Mouse (Mus musculus) ES-E14 (cell line): ENCODE results near the gene 4930415O20Rik. TPM values are rescaled to one million over a fixed set of nuclear protein-coding genes. Genes with fewer than 3 reads are reported as not detected.
"Not testable (repeated sequence)": the region's sequence is repeated elsewhere in the genome, so short reads cannot be mapped to it uniquely, and the experiment has no call there.

Experiments used
- DNase-seq: peaks from one replicate; pipeline ENCODE4 v3.0.0-alpha.2; 2013; ENCODE audit warnings: low read depth, low spot score
- H3K27ac ChIP-seq: 2 replicates; pipeline ENCODE4 v1.5.1; 2012; ENCODE audit warnings: low read depth, mild to moderate bottlenecking, low read length, moderate library complexity, mixed read lengths; ENCODE audit not compliant: poor library complexity, insufficient read depth, severe bottlenecking
- H3K36me3 ChIP-seq: 2 replicates; pipeline ENCODE4 v1.6.1; 2012; ENCODE audit warnings: mild to moderate bottlenecking, low read length, moderate library complexity, mixed read lengths; ENCODE audit not compliant: control insufficient read depth, poor library complexity, insufficient read depth, severe bottlenecking
- H3K4me1 ChIP-seq, 2 experiments: fragments of 150-350 bp in 1 of 2; sonication (generic) in 1 of 2; 2 replicates each; pipeline ENCODE4 v1.6.1; 2012; ENCODE audit warnings: low read length in 2 of 2, mild to moderate bottlenecking in 1 of 2, mixed read lengths in 1 of 2; ENCODE audit not compliant: control insufficient read depth in 2 of 2, insufficient read depth in 2 of 2, poor library complexity in 1 of 2
- H3K4me3 ChIP-seq, 2 experiments: fragments of 150-350 bp in 1 of 2; sonication (generic) in 1 of 2; 2 replicates each; pipeline ENCODE4 v1.5.1; 2012; ENCODE audit warnings: low read length in 2 of 2, low read depth in 1 of 2, mild to moderate bottlenecking in 1 of 2, mixed read lengths in 1 of 2; ENCODE audit not compliant: insufficient read depth in 1 of 2, poor library complexity in 1 of 2, severe bottlenecking in 1 of 2
- H3K9ac ChIP-seq: 2 replicates; pipeline ENCODE4 v1.6.1; 2012; ENCODE audit warnings: low read depth, mild to moderate bottlenecking, low read length, mixed read lengths; ENCODE audit not compliant: poor library complexity, insufficient read depth, severe bottlenecking
- H3K9me3 ChIP-seq: fragments of 150-350 bp; sonication (generic); 2 replicates; pipeline ENCODE4 v1.6.1; 2012; ENCODE audit warnings: low read depth, mild to moderate bottlenecking, low read length; ENCODE audit not compliant: control insufficient read depth, insufficient read depth
- CHD2 ChIP-seq: IDR thresholded peaks from 2 replicates; pipeline ENCODE4 v1.6.1; 2014; ENCODE audit warnings: mild to moderate bottlenecking, low read depth, low read length, inconsistent platforms
- HCFC1 ChIP-seq: IDR thresholded peaks from 2 replicates; pipeline ENCODE4 v1.6.1; 2012; ENCODE audit warnings: low read length, inconsistent platforms, borderline replicate concordance; ENCODE audit not compliant: insufficient read depth
- MAFK ChIP-seq: IDR thresholded peaks from 2 replicates; pipeline ENCODE4 v1.6.1; 2014; ENCODE audit warnings: mild to moderate bottlenecking, low read depth, low read length, inconsistent platforms; ENCODE audit not compliant: insufficient read depth
- ZC3H11A ChIP-seq: IDR thresholded peaks from 2 replicates; pipeline ENCODE4 v1.6.1; 2012; ENCODE audit warnings: low read depth, mild to moderate bottlenecking, inconsistent platforms, low read length, borderline replicate concordance
- ZNF384 ChIP-seq: IDR thresholded peaks from 2 replicates; pipeline ENCODE4 v1.6.1; 2012; ENCODE audit warnings: low read depth, low read length, inconsistent platforms
- in situ Hi-C, 2 experiments: fragments of 600-800 bp; cut with MboI; formaldehyde crosslinking; loops; one replicate each; pipeline ENCODE4 v1.15.1; 2025; ENCODE audit warnings: low sequenced_read_pairs in 2 of 2, inconsistent platforms in 1 of 2; ENCODE audit not compliant: unreplicated experiment in 2 of 2
- total RNA-seq: library from RNA; depleted of rRNA; stranded (reverse); fragments of 300-350 nt; gene quantifications from 2 replicates; pipeline ENCODE4 v1.2.3, GENCODE M21; 2012

The 4930415O20Rik gene
- total RNA-seq, 1 experiment, result not detected

DNA sequence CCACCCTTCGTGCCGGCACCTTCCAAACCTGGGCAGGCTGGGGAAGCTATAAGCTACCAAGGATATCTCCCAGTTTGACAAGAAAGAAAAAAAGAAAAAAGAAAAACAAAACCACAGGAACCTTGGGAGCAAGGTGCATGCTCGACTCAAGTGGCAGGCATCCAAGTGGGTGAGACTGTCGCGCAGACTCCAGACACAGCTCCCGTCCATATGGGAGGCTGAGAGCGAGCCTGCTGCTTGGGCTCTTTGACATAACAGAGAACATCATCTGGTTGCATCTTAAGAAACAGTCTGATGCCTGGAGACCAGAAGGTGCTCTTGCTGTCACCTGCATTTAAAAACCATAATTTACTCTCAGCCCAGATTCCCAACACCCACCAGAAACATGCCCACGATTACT is 11.6 kb downstream of the 4930415O20Rik start:
- no peak for DNase-seq
- no peak for TF ChIP-seq ZNF384
- TF ChIP-seq ZC3H11A, result no peak
- TF ChIP-seq CHD2, result no peak
- no peak for TF ChIP-seq HCFC1
- TF ChIP-seq MAFK, result no peak
- H3K4me3 ChIP-seq, result no peak overlapping the region
- in situ Hi-C loops, result no loop called here
- H3K36me3 ChIP-seq, result no peaks in the 10 kb centered on the region
- H3K4me1 ChIP-seq, result peaks cover 6 to 7% of the 10 kb centered on the region in 2 experiments; a peak in 3 of 4 replicates
- no peak overlapping the region for H3K27ac ChIP-seq
- no peaks in the 10 kb centered on the region for H3K9me3 ChIP-seq
- no peak overlapping the region for H3K9ac ChIP-seq

GRCm38 (mm10) chr15:98582996-98583395 is 12.2 kb downstream of the 4930415O20Rik start:
- TF ChIP-seq MAFK (no peak), CHD2 (no peak)
- H3K27ac ChIP-seq, result no peak overlapping the region
- in situ Hi-C loops, result no loop called here
- H3K36me3 ChIP-seq, result no peaks in the 10 kb centered on the region
- no peak overlapping the region for H3K4me3 ChIP-seq
- peaks cover 6 to 7% of the 10 kb centered on the region in 2 experiments; a peak in 3 of 4 replicates for H3K4me1 ChIP-seq
- no peak for DNase-seq
- no peak overlapping the region for H3K9ac ChIP-seq
- no peaks in the 10 kb centered on the region for H3K9me3 ChIP-seq

DNA sequence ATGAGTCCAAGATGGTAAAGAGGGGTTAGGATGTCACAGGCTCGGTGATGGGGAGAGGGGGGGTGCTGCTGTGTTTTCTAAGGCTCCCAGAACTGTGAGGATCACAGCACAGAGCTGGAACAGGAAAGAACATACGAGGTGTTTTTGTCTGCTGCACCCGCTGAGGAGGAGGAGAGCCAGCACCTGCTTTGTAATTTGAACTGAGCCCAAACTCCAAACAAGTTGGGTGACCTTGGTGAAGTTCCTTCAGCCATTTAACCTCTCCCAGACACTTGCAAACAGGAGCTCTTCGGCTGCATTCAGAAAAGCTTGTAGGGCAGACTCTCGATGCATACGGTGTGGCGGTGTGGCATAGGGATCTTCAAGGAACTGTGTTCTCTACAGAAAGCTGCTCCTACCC is 14.6 kb downstream of the 4930415O20Rik start:
- H3K4me3 ChIP-seq, result no peak overlapping the region

DNA sequence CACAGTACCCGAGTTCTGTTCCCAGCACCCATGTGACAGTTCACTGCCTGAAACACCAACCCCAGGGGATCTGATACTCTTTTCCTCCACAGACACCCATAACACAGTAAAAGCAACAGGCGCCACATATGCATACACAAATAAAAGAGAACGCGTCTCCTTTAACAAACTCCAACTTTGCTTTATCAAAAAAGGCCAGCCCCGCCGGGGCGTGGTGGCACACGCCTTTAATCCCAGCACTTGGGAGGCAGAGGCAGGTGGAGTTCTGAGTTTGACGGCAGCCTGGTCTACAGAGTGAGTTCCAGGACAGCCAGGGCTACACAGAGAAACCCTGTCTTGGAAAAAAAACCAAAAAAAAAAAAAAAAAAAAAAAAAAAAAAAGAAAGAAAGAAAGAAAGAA is 15.3 kb downstream of the 4930415O20Rik start:
- peak overlapping the region; percentile 16 for H3K27ac ChIP-seq
- H3K4me1 ChIP-seq, H3K9ac ChIP-seq, DNase-seq, H3K36me3 ChIP-seq, H3K4me3 ChIP-seq, in situ Hi-C loops, H3K9me3 ChIP-seq: not testable (repeated sequence)

More for the DNA sequence above, 14.6 kb downstream of the 4930415O20Rik start:
- H3K27ac ChIP-seq, result peak overlapping the region; percentile 16
- H3K4me1 ChIP-seq, result peaks cover 6 to 7% of the 10 kb centered on the region in 2 experiments; a peak in 3 of 4 replicates
- H3K36me3 ChIP-seq, result no peaks in the 10 kb centered on the region
- peak overlapping the region; percentile 44; the same call in 1 of the 2 replicates for H3K9ac ChIP-seq
- no peak for DNase-seq
- H3K9me3 ChIP-seq, result no peaks in the 10 kb centered on the region
- in situ Hi-C loops, result no loop called here
- no peak for TF ChIP-seq MAFK
- no peak for TF ChIP-seq HCFC1
- no peak for TF ChIP-seq ZC3H11A
- no peak for TF ChIP-seq ZNF384
- TF ChIP-seq CHD2, result no peak

- Histone ChIP-seq H3K27ac (no peak overlapping the region), H3K4me3 (no peak overlapping the region), H3K9ac (no peak overlapping the region), H3K9me3 (no peaks in the 10 kb centered on the region), H3K4me1 (peaks cover 6 to 7% of the 10 kb centered on the region in 2 experiments; a peak in 3 of 4 replicates), H3K36me3 (no peaks in the 10 kb centered on the region)
- no peak for TF ChIP-seq ZNF384
- TF ChIP-seq MAFK, result no peak
- no peak for TF ChIP-seq ZC3H11A
- no peak for TF ChIP-seq HCFC1
- TF ChIP-seq CHD2, result no peak
- in situ Hi-C loops, result no loop called here
- no peak for DNase-seq
These were observed 16.9 kb downstream of the 4930415O20Rik start for GRCm38 (mm10) chr15:98587751-98588150.
